Mouse (Mus musculus) bone marrow, adult 2 months (tissue): Measurements from ENCODE around the gene Tmem186.

Source experiments
- CTCF ChIP-seq: fragments of 200-500 bp; IDR thresholded peaks from 2 replicates; pipeline ENCODE4 v1.5.1; 2011; ENCODE audit warnings: low read length, control low read depth; ENCODE audit not compliant: control insufficient read depth, insufficient read depth
- POLR2A ChIP-seq: fragments of 200-500 bp; IDR thresholded peaks from 2 replicates; pipeline ENCODE4 v1.6.1; 2011; ENCODE audit warnings: low read depth, mild to moderate bottlenecking, control low read depth, low read length, borderline replicate concordance; ENCODE audit not compliant: control insufficient read depth

GRCm38 (mm10) chr16:8636867-8637216 is 670 bp downstream of the Tmem186 start:
- no peak for TF ChIP-seq POLR2A
- no peak for TF ChIP-seq CTCF
